ENCODE assay signal across 20 mouse cellular contexts in genomic region chr13:69272506-69272905, GRCm38 (mm10).
"Had no signal": no experiment of that assay in that cellular context is flagged by ENCODE, and none has a peak within 500 bp of the region (broad histone marks: within the 10 kb centered on the region; RNA-seq: fewer than 3 reads in every experiment).

No protein-coding gene starts in this region.

- H3K36me3 ChIP-seq: limb, embryonic 12.5 days; limb, embryonic 15.5 days; lung, embryonic 15.5 days; midbrain, embryonic 15.5 days; neural tube, embryonic 13.5 days; stomach, embryonic 15.5 days had no signal

- H3K4me3 ChIP-seq: limb, embryonic 12.5 days; limb, embryonic 15.5 days; lung, embryonic 15.5 days; midbrain, embryonic 15.5 days; myocyte; neural tube, embryonic 13.5 days; stomach, embryonic 15.5 days had no signal

- H3K4me1 ChIP-seq: limb, embryonic 12.5 days; limb, embryonic 15.5 days; midbrain, embryonic 15.5 days; neural tube, embryonic 13.5 days; stomach, embryonic 15.5 days had no signal

- H3K9me3 ChIP-seq: limb, embryonic 12.5 days; limb, embryonic 15.5 days; lung, embryonic 15.5 days; midbrain, embryonic 15.5 days; neural tube, embryonic 13.5 days; stomach, embryonic 15.5 days had no signal

- H3K4me2 ChIP-seq: limb, embryonic 12.5 days; limb, embryonic 15.5 days; liver, embryonic 11.5 days; lung, embryonic 15.5 days; midbrain, embryonic 15.5 days; neural tube, embryonic 13.5 days; stomach, embryonic 15.5 days had no signal

- ATAC-seq: liver, postnatal 0 days; midbrain, embryonic 15.5 days had no signal

- DNase-seq: kidney, adult 18-20 months; kidney, adult 9 months; kidney, postnatal 14 days; kidney, postnatal 4 days; left cerebral cortex, postnatal 4 days; liver, postnatal 0 days; lung, postnatal 10 days; lung, postnatal 4 days; right cerebral cortex, postnatal 25 days; spleen, adult 18-20 months; thymus, postnatal 25 days had no signal

- H3K27ac ChIP-seq: limb, embryonic 12.5 days; limb, embryonic 15.5 days; liver, embryonic 14.5 days; lung, embryonic 15.5 days; midbrain, embryonic 15.5 days; neural tube, embryonic 13.5 days; stomach, embryonic 15.5 days had no signal

- H3K27me3 ChIP-seq: limb, embryonic 12.5 days; limb, embryonic 15.5 days; lung, embryonic 15.5 days; midbrain, embryonic 15.5 days; neural tube, embryonic 13.5 days; stomach, embryonic 15.5 days had no signal

- H3K9ac ChIP-seq: limb, embryonic 12.5 days; limb, embryonic 15.5 days; liver, embryonic 14.5 days; liver, postnatal 0 days; lung, embryonic 15.5 days; midbrain, embryonic 15.5 days; neural tube, embryonic 13.5 days; stomach, embryonic 15.5 days had no signal
